Mouse (Mus musculus) heart, adult 2 months (tissue): ENCODE measurements at regions not wholly inside any gene's neighbourhood (a gene's known extent, or its start where the extent isn't known, plus 50 kb on each side); places are given as distances from the start of the nearest gene placed in this dataset.

Source experiments
- DNase-seq, 2 experiments: peaks; one replicate each; pipeline ENCODE4 v3.0.0; 2021
- H3K27ac ChIP-seq: fragments of 200-600 bp; 2 replicates; pipeline ENCODE4 v1.8.1; 2022
- H3K27me3 ChIP-seq: fragments of 200-500 bp; 2 replicates; pipeline ENCODE4 v1.6.1; 2012; ENCODE audit warnings: mild to moderate bottlenecking, low read length, inconsistent platforms, mixed read lengths; ENCODE audit not compliant: control insufficient read depth, insufficient read depth
- H3K36me3 ChIP-seq: fragments of 200-500 bp; 2 replicates; pipeline ENCODE4 v1.6.1; 2012; ENCODE audit warnings: low read length, inconsistent platforms; ENCODE audit not compliant: control insufficient read depth, insufficient read depth
- H3K4me1 ChIP-seq: fragments of 200-500 bp; 2 replicates; pipeline ENCODE4 v1.6.1; 2011; ENCODE audit warnings: low read length; ENCODE audit not compliant: control insufficient read depth, insufficient read depth
- H3K4me3 ChIP-seq: fragments of 200-600 bp; 2 replicates; pipeline ENCODE4 v1.8.1; 2022
- H3K79me2 ChIP-seq: fragments of 200-500 bp; replicated peaks from 2 replicates; pipeline ENCODE4 v1.6.1; 2012; ENCODE audit warnings: mild to moderate bottlenecking, inconsistent platforms, low read length, moderate library complexity, mixed read lengths; ENCODE audit not compliant: control insufficient read depth, insufficient read depth
- H3K9ac ChIP-seq: fragments of 200-500 bp; 2 replicates; pipeline ENCODE4 v1.6.1; 2012; ENCODE audit warnings: low read depth, mild to moderate bottlenecking, control low read depth, inconsistent platforms, low read length, mixed read lengths
- CTCF ChIP-seq: fragments of 200-600 bp; IDR thresholded peaks from 2 replicates; pipeline ENCODE4 v1.8.1; 2022; ENCODE audit warnings: antibody characterized with exemption, mild to moderate bottlenecking, moderate library complexity
- EP300 ChIP-seq: fragments of 200-500 bp; IDR thresholded peaks from 2 replicates; pipeline ENCODE4 v1.6.1; 2011; ENCODE audit warnings: low read depth, low read length, control low read depth; ENCODE audit not compliant: insufficient read depth
- POLR2A ChIP-seq: fragments of 200-500 bp; IDR thresholded peaks from 2 replicates; pipeline ENCODE4 v1.6.1; 2011; ENCODE audit warnings: mild to moderate bottlenecking, low read depth, low read length, control low read depth; ENCODE audit not compliant: insufficient read depth
- WGBS: fragments of 180-500 bp; shearing (Covaris S2); methylation state at CpG from one replicate; pipeline ENCODE4 v1.1.7; 2018; 5-methylcytosine and 5-hydroxymethylcytosine counted together
- intact Hi-C: fragments of 180-260 bp; cut with DNase I; formaldehyde crosslinking; loops from one replicate; pipeline ENCODE4 v1.15.1; 2025

- TF ChIP-seq CTCF, result no peak
- intact Hi-C loops, result no loop called here
- no peaks in the 10 kb centered on the region for H3K27me3 ChIP-seq
- H3K79me2 ChIP-seq, result no peaks in the 10 kb centered on the region
- no peak overlapping the region for H3K27ac ChIP-seq
- no peak overlapping the region for H3K9ac ChIP-seq
- H3K4me3 ChIP-seq, result no peak overlapping the region
- no peaks in the 10 kb centered on the region for H3K36me3 ChIP-seq
- H3K4me1 ChIP-seq, result no peaks in the 10 kb centered on the region
- DNase-seq, result no peak
- WGBS, result 33% methylated on average over 1 of the region's 1 CpGs
Measured at GRCm38 (mm10) chr1:73344587-73344986, 328.9 kb upstream of the Tnp1 start.

DNA sequence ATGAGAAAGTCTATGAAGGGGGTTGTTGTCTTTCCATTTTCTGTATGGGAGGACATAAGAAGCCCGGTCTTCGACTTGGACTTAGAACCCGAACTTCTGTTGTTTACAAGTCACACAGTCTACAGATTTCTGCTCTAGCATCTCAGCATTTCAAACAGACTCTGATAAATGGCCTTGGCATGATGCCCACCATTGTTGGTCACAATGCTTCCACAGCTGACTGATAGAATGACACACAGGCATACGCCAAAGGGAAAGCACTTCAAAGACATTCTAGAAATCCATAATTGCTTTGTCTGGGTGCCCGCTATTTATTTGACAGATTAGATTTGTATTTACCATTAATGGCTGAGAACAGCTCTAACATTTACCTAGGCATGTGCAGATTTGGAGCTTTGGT is 326.2 kb upstream of the Tnp1 start:
- no peak overlapping the region for H3K9ac ChIP-seq
- TF ChIP-seq EP300 (no peak), POLR2A (no peak), CTCF (no peak)
- intact Hi-C loops, result no loop called here
- H3K4me3 ChIP-seq, result no peak overlapping the region
- H3K27me3 ChIP-seq, result no peaks in the 10 kb centered on the region
- 52% methylated on average over 5 of the region's 5 CpGs for WGBS
- no peaks in the 10 kb centered on the region for H3K36me3 ChIP-seq
- no peaks in the 10 kb centered on the region for H3K79me2 ChIP-seq
- H3K27ac ChIP-seq, result no peak overlapping the region
- DNase-seq, result peak in 1 of 2 experiments; percentile 12
- H3K4me1 ChIP-seq, result no peaks in the 10 kb centered on the region

GRCm38 (mm10) chr1:73337401-73337800 is 321.7 kb upstream of the Tnp1 start:
- H3K27me3 ChIP-seq, result no peaks in the 10 kb centered on the region; the same call in 1 of the 2 replicates
- TF ChIP-seq EP300, result no peak
- no peak for TF ChIP-seq POLR2A
- no peak for TF ChIP-seq CTCF
- H3K79me2 ChIP-seq, result no peaks in the 10 kb centered on the region
- no peak for DNase-seq
- H3K9ac ChIP-seq, result no peak overlapping the region
- no peak overlapping the region for H3K27ac ChIP-seq
- 69% methylated on average over 2 of the region's 2 CpGs for WGBS
- H3K36me3 ChIP-seq, result no peaks in the 10 kb centered on the region
- no peaks in the 10 kb centered on the region for H3K4me1 ChIP-seq
- intact Hi-C loops, result no loop called here
- no peak overlapping the region for H3K4me3 ChIP-seq

DNA sequence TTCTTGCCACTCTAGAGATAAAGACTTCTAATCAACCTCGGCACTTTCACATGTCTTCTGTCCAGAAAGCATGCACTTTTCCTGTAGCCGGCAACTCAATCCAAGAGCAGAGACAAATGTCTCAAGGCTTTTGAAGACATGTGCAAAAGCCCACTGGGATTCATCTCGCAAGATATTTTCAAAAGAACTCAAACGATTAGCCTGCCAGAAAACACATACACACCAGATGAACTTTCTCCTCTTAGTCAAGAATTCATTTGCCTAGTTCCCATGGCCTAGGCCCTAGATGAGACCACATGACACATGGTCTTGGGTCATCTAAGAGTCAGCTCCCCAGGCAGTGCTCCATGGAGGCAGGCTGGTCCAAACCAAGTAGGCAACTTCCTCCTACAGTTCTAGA is 293.8 kb upstream of the Tnp1 start:
- 52% methylated on average over 4 of the region's 4 CpGs for WGBS
- no peaks in the 10 kb centered on the region; the same call in 1 of the 2 replicates for H3K4me1 ChIP-seq
- H3K9ac ChIP-seq, result no peak overlapping the region
- H3K27ac ChIP-seq, result no peak overlapping the region; the same call in 1 of the 2 replicates
- peak in 1 of 2 experiments; percentile 26 for DNase-seq
- no peak overlapping the region for H3K4me3 ChIP-seq
- H3K27me3 ChIP-seq, result no peaks in the 10 kb centered on the region
- H3K79me2 ChIP-seq, result no peaks in the 10 kb centered on the region
- TF ChIP-seq POLR2A, result no peak
- TF ChIP-seq EP300, result no peak
- no peak for TF ChIP-seq CTCF
- intact Hi-C loops, result no loop called here
- H3K36me3 ChIP-seq, result no peaks in the 10 kb centered on the region

- DNase-seq, result no peak
- no peak overlapping the region for H3K4me3 ChIP-seq
- no peak overlapping the region for H3K27ac ChIP-seq
- intact Hi-C loops, result no loop called here
- no peaks in the 10 kb centered on the region for H3K36me3 ChIP-seq
- no peaks in the 10 kb centered on the region for H3K79me2 ChIP-seq
- no peaks in the 10 kb centered on the region; the same call in 1 of the 2 replicates for H3K4me1 ChIP-seq
- no peaks in the 10 kb centered on the region for H3K27me3 ChIP-seq
- no peak overlapping the region for H3K9ac ChIP-seq
- 91% methylated on average over 4 of the region's 4 CpGs for whole genome bisulfite sequencing
- TF ChIP-seq CTCF, result no peak
- no peak for TF ChIP-seq EP300
- TF ChIP-seq POLR2A, result no peak
Measured at GRCm38 (mm10) chr1:73308420-73308819, 292.7 kb upstream of the Tnp1 start.

DNA sequence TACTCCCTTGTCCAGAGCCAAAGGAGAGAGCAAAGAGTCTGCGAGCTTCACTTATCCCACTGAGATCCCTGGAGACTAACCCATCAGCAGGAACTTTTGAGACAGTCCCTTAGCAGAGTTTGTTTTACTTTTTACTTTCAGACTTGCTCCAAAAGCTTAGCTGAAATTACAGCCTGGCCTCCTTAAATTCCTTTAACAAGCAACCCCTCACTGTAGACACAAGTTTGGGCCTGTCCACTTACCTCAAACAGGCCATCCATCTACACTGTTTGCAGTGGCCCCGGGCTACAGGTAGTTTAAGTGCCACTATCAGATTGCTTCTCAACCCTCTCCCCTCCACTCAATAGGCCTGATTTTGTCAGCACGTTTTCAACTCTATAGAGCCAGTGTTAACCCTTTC is 291.5 kb upstream of the Tnp1 start:
- Histone ChIP-seq H3K4me1 (no peaks in the 10 kb centered on the region; the same call in 1 of the 2 replicates), H3K9ac (no peak overlapping the region), H3K79me2 (no peaks in the 10 kb centered on the region), H3K4me3 (no peak overlapping the region), H3K27me3 (no peaks in the 10 kb centered on the region), H3K36me3 (no peaks in the 10 kb centered on the region), H3K27ac (no peak overlapping the region)
- no peak for DNase-seq
- WGBS, result 57% methylated on average over 3 of the region's 3 CpGs
- TF ChIP-seq CTCF, result no peak
- TF ChIP-seq POLR2A, result no peak
- no peak for TF ChIP-seq EP300
- intact Hi-C loops, result no loop called here
